Mouse (Mus musculus): ENCODE data around the gene Baz2b.

Gene Baz2b

GRCm38 (mm10) chr2:60126292-60126691 lies 83.3 kb downstream of the Baz2b start:
- no peak for DNase-seq

GRCm38 (mm10) chr2:60125049-60126004 lies 84.3 kb downstream of the Baz2b start:
- peak; percentile 82 for DNase-seq

- DNase-seq: peak; percentile 78
Observed at GRCm38 (mm10) chr2:60124648-60125048, 85.0 kb downstream of the Baz2b start.

- no peak for DNase-seq
Observed at GRCm38 (mm10) chr2:60123911-60124647, 85.6 kb downstream of the Baz2b start.

- no peak for DNase-seq
Observed at GRCm38 (mm10) chr2:60123061-60123874, 86.4 kb downstream of the Baz2b start.

- DNase-seq: no peak
Observed at GRCm38 (mm10) chr2:60122188-60122587, 87.5 kb downstream of the Baz2b start.

GRCm38 (mm10) chr2:60120681-60121080 lies 89.0 kb downstream of the Baz2b start:
- DNase-seq: no peak

- no peak for DNase-seq
Observed at GRCm38 (mm10) chr2:60118684-60119558, 90.7 kb downstream of the Baz2b start.

- DNase-seq: peak; percentile 21
Observed at GRCm38 (mm10) chr2:60117867-60118266, 91.8 kb downstream of the Baz2b start.

GRCm38 (mm10) chr2:60115891-60116554 lies 93.6 kb downstream of the Baz2b start:
- DNase-seq: peak; percentile 21

GRCm38 (mm10) chr2:60114901-60115300 lies 94.7 kb downstream of the Baz2b start:
- DNase-seq: no peak

GRCm38 (mm10) chr2:60113661-60114560 lies 95.7 kb downstream of the Baz2b start:
- no peak for DNase-seq

GRCm38 (mm10) chr2:60112116-60112515 lies 97.5 kb downstream of the Baz2b start:
- DNase-seq: no peak

GRCm38 (mm10) chr2:60109001-60109400 lies 100.6 kb downstream of the Baz2b start:
- no peak for DNase-seq

- no peak for DNase-seq
Observed at GRCm38 (mm10) chr2:60096625-60097024, 113.0 kb downstream of the Baz2b start.

- no peak for DNase-seq
Observed at GRCm38 (mm10) chr2:60090280-60090679, 119.4 kb downstream of the Baz2b start.

- DNase-seq: no peak
Observed at GRCm38 (mm10) chr2:60089528-60090247, 120.0 kb downstream of the Baz2b start.

- DNase-seq: no peak
Observed at GRCm38 (mm10) chr2:60088785-60089527, 120.7 kb downstream of the Baz2b start.

Data from kidney, adult 18-20 months (tissue).